Mouse (Mus musculus): Measurements from ENCODE around the gene Krtdap. TPM values are rescaled to one million over a fixed set of nuclear protein-coding genes. Genes with fewer than 3 reads are reported as not detected.
A peak's percentile ranks its signal among the peaks of the same experiment; 100 is the strongest.
"Not testable (repeated sequence)": the region's sequence is repeated elsewhere in the genome, so short reads cannot be mapped to it uniquely, and the experiment has no call there.

Gene Krtdap
- total RNA-seq (2021), result 1 to 10 TPM; 1.9 to 3.1 TPM
- long read RNA-seq, experiment 1, result 0 reads
- long read RNA-seq, experiment 2, result 0 reads

- DNase-seq (ENCODE audit: low spot score in 2 of 2), result no peak
Observed at GRCm38 (mm10) chr7:30787377-30788022, at the start of gene Krtdap. TSS of gene Krtdap (plus strand) at chr7:30787896.

DNA sequence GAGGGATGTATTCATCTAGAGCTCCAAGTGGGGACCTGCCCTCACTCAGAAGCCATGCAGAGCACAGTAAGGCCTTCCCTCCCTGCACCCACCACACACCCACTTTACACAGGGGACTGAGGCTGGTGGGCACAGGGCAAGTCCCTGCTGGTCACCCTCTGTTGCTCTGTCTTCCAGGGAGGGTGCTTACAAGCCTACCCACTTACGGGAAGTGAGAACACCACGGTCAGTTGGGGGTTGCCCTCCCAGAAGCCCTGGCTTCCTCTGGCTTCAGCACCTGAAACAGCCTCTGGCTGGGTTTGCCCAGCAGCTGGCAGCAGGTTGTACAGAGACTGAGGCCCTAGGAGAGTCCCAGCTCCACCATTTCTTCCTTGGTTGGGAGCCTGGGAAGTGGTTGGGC lies 45.1 kb upstream of the Krtdap start:
- not testable (repeated sequence) for DNase-seq (ENCODE audit: low spot score in 2 of 2)

GRCm38 (mm10) chr7:30743617-30744016 lies 44.1 kb upstream of the Krtdap start, which contains the start of gene Gapdhs:
TSS of gene Gapdhs (minus strand) at chr7:30743681.
- DNase-seq (ENCODE audit: low spot score in 2 of 2), result not testable (repeated sequence)

DNA sequence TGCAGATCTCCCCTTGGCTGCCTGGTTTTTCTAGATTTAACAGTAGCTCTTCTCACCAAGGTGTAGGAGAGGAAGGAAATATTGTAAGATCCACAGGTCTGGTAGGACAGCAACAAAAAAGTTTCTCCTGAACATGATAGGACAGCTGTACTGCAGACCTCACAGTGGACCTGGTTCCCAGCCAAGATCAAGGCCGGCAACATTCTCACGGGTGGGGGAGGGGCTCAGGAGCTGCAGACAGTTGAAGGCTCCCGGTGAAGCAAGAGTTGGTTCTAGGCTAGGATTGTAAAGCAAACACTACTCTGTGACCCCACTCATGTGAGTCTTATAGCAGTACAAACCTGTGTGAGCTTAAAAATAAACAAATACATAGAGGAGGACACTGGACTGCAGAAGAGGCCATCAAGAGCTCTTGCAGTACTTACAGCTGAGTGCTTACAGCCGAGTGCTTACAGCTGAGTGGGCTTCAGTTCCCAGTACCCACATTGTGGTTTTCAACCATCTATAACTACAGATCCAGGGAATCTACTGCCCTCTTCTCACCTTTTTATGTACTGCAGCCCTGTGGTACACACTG lies 43.6 kb upstream of the Krtdap start:
- no peak for DNase-seq (ENCODE audit: low spot score in 2 of 2)

DNA sequence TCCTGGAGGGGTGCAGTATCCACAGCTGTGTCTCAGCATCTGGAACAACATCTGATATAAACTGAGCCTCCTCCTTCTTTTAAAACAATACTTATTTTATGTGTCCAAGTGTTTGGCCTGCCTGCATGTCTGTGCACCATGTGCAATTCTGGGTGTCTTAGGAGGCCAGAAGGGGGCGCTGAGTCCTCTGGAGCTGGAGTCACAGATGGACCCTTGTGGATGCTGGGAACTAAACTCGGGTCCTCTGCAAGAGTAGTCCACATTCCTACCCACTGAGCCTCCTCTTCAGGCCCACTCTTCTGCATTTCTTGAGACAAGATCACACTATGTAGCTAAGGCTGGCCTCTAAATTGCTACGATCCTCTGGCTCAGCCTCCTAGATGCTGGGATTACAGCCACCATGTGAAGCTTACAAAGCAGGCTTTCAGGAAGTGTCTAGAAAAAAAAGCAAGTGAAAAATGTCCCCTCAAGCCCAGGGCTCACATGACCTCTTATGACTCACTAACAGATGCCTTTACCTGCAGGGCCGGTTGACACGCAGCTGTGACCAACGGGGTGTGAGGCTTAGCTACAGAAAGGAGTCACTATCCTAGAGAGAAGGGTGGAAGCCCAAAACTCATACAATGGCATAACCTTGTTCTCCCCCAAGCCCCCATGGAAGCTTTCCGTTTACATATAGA lies 40.0 kb upstream of the Krtdap start:
- DNase-seq (ENCODE audit: low spot score in 2 of 2), result no peak

- DNase-seq (ENCODE audit: low spot score in 2 of 2), result no peak
Observed at GRCm38 (mm10) chr7:30749824-30750606, 37.7 kb upstream of the Krtdap start.

- DNase-seq (ENCODE audit: low spot score in 2 of 2), result no peak
Observed at GRCm38 (mm10) chr7:30751086-30751669, 36.5 kb upstream of the Krtdap start, which contains the start of gene Sbsn. TSS of gene Sbsn (plus strand) at chr7:30751471.

GRCm38 (mm10) chr7:30757001-30757400 lies 30.7 kb upstream of the Krtdap start:
- DNase-seq (ENCODE audit: low spot score in 2 of 2), result no peak

GRCm38 (mm10) chr7:30758853-30759252 lies 28.8 kb upstream of the Krtdap start:
- peak in 1 of 2 experiments; percentile 43 for DNase-seq (ENCODE audit: low spot score in 2 of 2)

GRCm38 (mm10) chr7:30761769-30762352 lies 25.8 kb upstream of the Krtdap start:
- no peak for DNase-seq (ENCODE audit: low spot score in 2 of 2)

DNA sequence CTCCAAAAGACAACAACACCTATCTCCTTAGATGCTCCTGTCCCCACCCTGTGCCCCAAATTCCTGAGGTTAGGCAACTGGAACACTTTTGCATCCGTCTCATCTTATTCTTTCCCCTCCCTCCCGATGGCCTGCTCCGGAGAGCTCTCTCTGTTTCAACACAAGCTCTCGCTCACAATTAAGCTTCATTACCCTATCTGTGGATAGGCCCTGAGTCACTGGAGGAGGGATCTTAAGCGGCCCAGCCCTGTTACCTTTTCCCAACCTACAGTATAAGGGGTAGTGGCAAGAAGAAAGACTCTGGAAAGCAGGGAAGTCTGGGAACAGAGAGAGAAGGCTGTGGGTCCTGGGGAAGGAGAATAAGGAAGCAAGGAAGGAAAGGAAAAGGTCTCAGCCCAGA lies 24.2 kb upstream of the Krtdap start, which contains the start of gene Dmkn:
Gene Dmkn, plus strand, starts transcription at position 301 of the 400 bp plus-strand sequence.
- no peak for DNase-seq (ENCODE audit: low spot score in 2 of 2)

DNA sequence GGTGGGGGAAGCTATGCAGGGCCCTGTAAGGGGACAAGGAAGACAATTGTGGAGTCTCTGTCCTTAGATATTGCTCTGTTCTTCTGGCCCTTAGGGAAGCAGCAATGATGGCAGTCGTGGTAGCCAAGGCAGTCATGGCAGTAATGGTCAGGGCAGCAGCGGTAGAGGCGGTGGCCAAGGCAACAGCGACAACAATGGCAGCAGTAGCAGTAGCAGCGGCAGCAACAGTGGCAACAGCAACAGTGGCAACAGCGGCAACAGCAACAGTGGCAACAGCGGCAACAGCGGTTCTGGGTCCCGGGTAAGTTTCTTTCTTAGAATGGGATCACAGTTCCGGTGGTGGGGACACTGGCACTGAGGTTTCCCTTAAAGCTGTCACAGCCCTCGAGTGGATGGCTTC lies 22.5 kb upstream of the Krtdap start:
- no peak for DNase-seq (ENCODE audit: low spot score in 2 of 2)

- DNase-seq (ENCODE audit: low spot score in 2 of 2), result no peak
Observed at GRCm38 (mm10) chr7:30766408-30766807, 21.3 kb upstream of the Krtdap start.

GRCm38 (mm10) chr7:30769236-30769635 lies 18.5 kb upstream of the Krtdap start:
- no peak for DNase-seq (ENCODE audit: low spot score in 2 of 2)

DNA sequence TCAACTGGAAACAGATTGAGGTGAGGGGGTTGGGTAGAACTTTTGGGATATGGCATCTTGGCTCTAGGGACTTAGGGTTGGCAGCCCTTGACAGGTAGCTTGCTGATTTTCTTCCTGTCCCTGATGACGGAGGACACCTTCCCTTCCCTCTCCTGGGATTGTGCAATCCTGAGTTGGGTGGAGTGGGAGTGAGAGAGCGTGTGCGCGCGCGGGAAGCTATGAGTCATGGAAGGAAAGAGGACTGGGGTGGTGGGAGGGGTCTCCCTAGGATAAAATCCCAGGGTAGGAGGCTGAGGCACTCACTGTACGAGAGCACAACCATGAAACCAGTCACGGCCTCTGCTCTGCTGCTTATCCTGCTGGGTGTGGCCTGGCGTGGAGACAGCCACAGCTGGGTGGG lies 11.6 kb upstream of the Krtdap start:
- no peak for DNase-seq (ENCODE audit: low spot score in 2 of 2)

- no peak for DNase-seq (ENCODE audit: low spot score in 2 of 2)
Observed at GRCm38 (mm10) chr7:30777081-30777579, 10.6 kb upstream of the Krtdap start.

GRCm38 (mm10) chr7:30777911-30778310 lies 9.8 kb upstream of the Krtdap start:
- no peak for DNase-seq (ENCODE audit: low spot score in 2 of 2)

- DNase-seq (ENCODE audit: low spot score in 2 of 2), result no peak
Observed at GRCm38 (mm10) chr7:30781792-30782191, 5.9 kb upstream of the Krtdap start.

- DNase-seq (ENCODE audit: low spot score in 2 of 2), result no peak
Observed at GRCm38 (mm10) chr7:30782658-30783057, 5.0 kb upstream of the Krtdap start.

GRCm38 (mm10) chr7:30785154-30785553 lies 2.5 kb upstream of the Krtdap start:
- no peak for DNase-seq (ENCODE audit: low spot score in 2 of 2)
